Mouse (Mus musculus): ENCODE results near the gene Slc41a2. TPM values are rescaled to one million over a fixed set of nuclear protein-coding genes. Genes with fewer than 3 reads are reported as not detected.

Slc41a2 gene
- total RNA-seq, 2 experiments from 2014 or later = 0.05 to 1.2 TPM

GRCm38 (mm10) chr10:83234391-83234790, 103.3 kb downstream of the Slc41a2 start:
- ATAC-seq (replicated peaks; ENCODE audit: poor library complexity) = no peak

- ATAC-seq (replicated peaks; ENCODE audit: poor library complexity) = peak; percentile 86
Measured at GRCm38 (mm10) chr10:83233967-83234366, 103.7 kb downstream of the Slc41a2 start.

GRCm38 (mm10) chr10:83228626-83229025, 109.1 kb downstream of the Slc41a2 start:
- ATAC-seq (replicated peaks; ENCODE audit: poor library complexity) = no peak

- ATAC-seq (replicated peaks; ENCODE audit: poor library complexity) = peak; percentile 46; the same call in 1 of the 2 replicates
Measured at GRCm38 (mm10) chr10:83224999-83225398, 112.7 kb downstream of the Slc41a2 start.

GRCm38 (mm10) chr10:83220847-83221246, 116.8 kb downstream of the Slc41a2 start:
- peak; percentile 48 for ATAC-seq (replicated peaks; ENCODE audit: poor library complexity)

GRCm38 (mm10) chr10:83220217-83220616, 117.5 kb downstream of the Slc41a2 start:
- ATAC-seq (replicated peaks; ENCODE audit: poor library complexity) = no peak

- ATAC-seq (replicated peaks; ENCODE audit: poor library complexity) = peak; percentile 70
Measured at GRCm38 (mm10) chr10:83219729-83220128, 118.0 kb downstream of the Slc41a2 start.

- no peak for ATAC-seq (replicated peaks; ENCODE audit: poor library complexity)
Measured at GRCm38 (mm10) chr10:83218778-83219177, 118.9 kb downstream of the Slc41a2 start.

GRCm38 (mm10) chr10:83217256-83217655, 120.4 kb downstream of the Slc41a2 start:
- ATAC-seq (replicated peaks; ENCODE audit: poor library complexity) = no peak

- ATAC-seq (replicated peaks; ENCODE audit: poor library complexity) = peak; percentile 83
Measured at GRCm38 (mm10) chr10:83215559-83215958, 122.1 kb downstream of the Slc41a2 start.

- ATAC-seq (replicated peaks; ENCODE audit: poor library complexity) = no peak
Measured at GRCm38 (mm10) chr10:83212618-83213017, 125.1 kb downstream of the Slc41a2 start.

GRCm38 (mm10) chr10:83210968-83211583, 126.6 kb downstream of the Slc41a2 start:
- ATAC-seq (replicated peaks; ENCODE audit: poor library complexity) = no peak

- ATAC-seq (replicated peaks; ENCODE audit: poor library complexity) = no peak
Measured at GRCm38 (mm10) chr10:83210122-83210521, 127.6 kb downstream of the Slc41a2 start.

GRCm38 (mm10) chr10:83209388-83209787, 128.3 kb downstream of the Slc41a2 start:
- no peak for ATAC-seq (replicated peaks; ENCODE audit: poor library complexity)

- no peak for ATAC-seq (replicated peaks; ENCODE audit: poor library complexity)
Measured at GRCm38 (mm10) chr10:83208436-83208835, 129.2 kb downstream of the Slc41a2 start.

- ATAC-seq (replicated peaks; ENCODE audit: poor library complexity) = no peak
Measured at GRCm38 (mm10) chr10:83202906-83203702, 134.6 kb downstream of the Slc41a2 start.

- no peak for ATAC-seq (replicated peaks; ENCODE audit: poor library complexity)
Measured at GRCm38 (mm10) chr10:83201525-83201924, 136.2 kb downstream of the Slc41a2 start.

GRCm38 (mm10) chr10:83199290-83199689, 138.4 kb downstream of the Slc41a2 start:
- no peak for ATAC-seq (replicated peaks; ENCODE audit: poor library complexity)

GRCm38 (mm10) chr10:83198692-83199091, 139.0 kb downstream of the Slc41a2 start:
- ATAC-seq (replicated peaks; ENCODE audit: poor library complexity) = no peak

- peak; percentile 89 for ATAC-seq (replicated peaks; ENCODE audit: poor library complexity)
Measured at GRCm38 (mm10) chr10:83197690-83198336, 139.9 kb downstream of the Slc41a2 start.

- ATAC-seq (replicated peaks; ENCODE audit: poor library complexity) = no peak
Measured at GRCm38 (mm10) chr10:83191982-83192381, 145.7 kb downstream of the Slc41a2 start.

GRCm38 (mm10) chr10:83191476-83191875, 146.2 kb downstream of the Slc41a2 start:
- ATAC-seq (replicated peaks; ENCODE audit: poor library complexity) = no peak

All from megakaryocyte progenitor cell, adult 5-6 weeks (primary cell).